27 mouse cellular contexts compared by ENCODE assay signal in genomic region chr1:170786570-170787341, GRCm38 (mm10).
DNase-seq lines count a peak whose midpoint lies in the region; ATAC-seq and TF ChIP-seq lines count a peak whose summit lies in the region.
"Had no signal": no experiment of that assay in that cellular context is flagged by ENCODE, and none has a peak within 500 bp of the region (broad histone marks: within the 10 kb centered on the region; RNA-seq: fewer than 3 reads in every experiment).

No protein-coding gene starts in this region.

- no peak for ATAC-seq in intestine, embryonic 14.5 days (replicated peaks; ENCODE audit: low FRiP score, low TSS enrichment, low read depth)
- ATAC-seq in intestine, postnatal 0 days = no peak
- ATAC-seq in lung, embryonic 15.5 days (ENCODE audit: borderline replicate concordance, extremely low read depth, low FRiP score, low TSS enrichment) = peak; percentile 19; the same call in 1 of the 2 replicates
- ATAC-seq in stomach, embryonic 14.5 days (ENCODE audit: insufficient number of reproducible peaks, insufficient read depth, low FRiP score, low read depth) = peak; percentile 76; the same call in 1 of the 2 replicates
- ATAC-seq in stomach, postnatal 0 days (ENCODE audit: low FRiP score, low TSS enrichment) = peak; percentile 38; the same call in 1 of the 2 replicates
- ATAC-seq: forebrain, embryonic 14.5 days; forebrain, postnatal 0 days; Patski had no signal

- 0 out of 2 replicates have a peak overlapping the region, but pooled peaks have one; percentile 6 for H3K27ac ChIP-seq in intestine, embryonic 14.5 days (ENCODE audit: low read depth)
- no peak overlapping the region for H3K27ac ChIP-seq in intestine, postnatal 0 days (ENCODE audit: low read depth, low read length)
- no peak overlapping the region for H3K27ac ChIP-seq in lung, embryonic 15.5 days
- H3K27ac ChIP-seq in stomach, embryonic 14.5 days (ENCODE audit: low read length) = peak overlapping the region; percentile 70; the same call in 1 of the 2 replicates
- peak overlapping the region; percentile 56; the same call in 1 of the 2 replicates for H3K27ac ChIP-seq in stomach, postnatal 0 days (replicated peaks)
- H3K27ac ChIP-seq: embryonic facial prominence, embryonic 12.5 days; embryonic facial prominence, embryonic 15.5 days; gastrocnemius, adult 2 months; heart, adult 2 months; hindbrain, embryonic 12.5 days; hindbrain, embryonic 15.5 days had no signal

- no peak overlapping the region for H3K4me3 ChIP-seq in intestine, embryonic 14.5 days (ENCODE audit: low read depth, low read length)
- no peak overlapping the region for H3K4me3 ChIP-seq in intestine, postnatal 0 days (ENCODE audit: low read depth, low read length)
- H3K4me3 ChIP-seq in lung, embryonic 15.5 days = no peak overlapping the region
- no peak overlapping the region for H3K4me3 ChIP-seq in stomach, embryonic 14.5 days (ENCODE audit: low read depth, low read length)
- H3K4me3 ChIP-seq in stomach, postnatal 0 days (ENCODE audit: low read depth, low read length) = no peak overlapping the region
- H3K4me3 ChIP-seq: embryonic facial prominence, embryonic 12.5 days; embryonic facial prominence, embryonic 15.5 days; gastrocnemius, adult 2 months; heart, adult 2 months; hindbrain, embryonic 12.5 days; hindbrain, embryonic 15.5 days had no signal

- H3K9ac ChIP-seq in intestine, embryonic 14.5 days (ENCODE audit: low read length) = no peak overlapping the region
- no peak overlapping the region for H3K9ac ChIP-seq in intestine, postnatal 0 days (ENCODE audit: low read depth, low read length)
- H3K9ac ChIP-seq in lung, embryonic 15.5 days = no peak overlapping the region
- H3K9ac ChIP-seq in stomach, embryonic 14.5 days (replicated peaks; ENCODE audit: low read depth, low read length) = no peak overlapping the region
- H3K9ac ChIP-seq in stomach, postnatal 0 days (ENCODE audit: low read length) = no peak overlapping the region
- H3K9ac ChIP-seq: embryonic facial prominence, embryonic 12.5 days; embryonic facial prominence, embryonic 15.5 days; forebrain, postnatal 0 days; hindbrain, embryonic 12.5 days; hindbrain, embryonic 15.5 days had no signal

- TF ChIP-seq CTCF in intestine, postnatal 0 days (IDR thresholded peaks at IDR 0.05; ENCODE audit: low read depth) = no peak
- no peak for TF ChIP-seq CTCF in stomach, postnatal 0 days (IDR thresholded peaks at IDR 0.05; ENCODE audit: low read depth)

- H3K4me1 ChIP-seq in intestine, embryonic 14.5 days (replicated peaks; ENCODE audit: control insufficient read depth, insufficient read depth, low read length) = 0 out of 2 replicates have a peak, but pooled peaks cover 7% of the 10 kb centered on the region
- no peaks in the 10 kb centered on the region for H3K4me1 ChIP-seq in intestine, postnatal 0 days (replicated peaks; ENCODE audit: control insufficient read depth, insufficient read depth, low read length)
- 0 out of 2 replicates have a peak, but pooled peaks cover 5% of the 10 kb centered on the region for H3K4me1 ChIP-seq in lung, embryonic 15.5 days
- H3K4me1 ChIP-seq in stomach, embryonic 14.5 days (ENCODE audit: control insufficient read depth, insufficient read depth, low read length) = no peaks in the 10 kb centered on the region
- H3K4me1 ChIP-seq in stomach, postnatal 0 days (replicated peaks; ENCODE audit: control insufficient read depth, insufficient read depth) = no peaks in the 10 kb centered on the region
- H3K4me1 ChIP-seq: embryonic facial prominence, embryonic 12.5 days; embryonic facial prominence, embryonic 15.5 days; hindbrain, embryonic 12.5 days; hindbrain, embryonic 15.5 days had no signal

- no peaks in the 10 kb centered on the region for H3K27me3 ChIP-seq in intestine, embryonic 14.5 days (replicated peaks; ENCODE audit: control insufficient read depth, insufficient read depth, low read length)
- no peaks in the 10 kb centered on the region for H3K27me3 ChIP-seq in intestine, postnatal 0 days (replicated peaks; ENCODE audit: control insufficient read depth, insufficient read depth, low read length)
- H3K27me3 ChIP-seq in lung, embryonic 15.5 days = no peaks in the 10 kb centered on the region
- H3K27me3 ChIP-seq in stomach, embryonic 14.5 days (ENCODE audit: control insufficient read depth, insufficient read depth, low read length) = no peaks in the 10 kb centered on the region
- no peaks in the 10 kb centered on the region for H3K27me3 ChIP-seq in stomach, postnatal 0 days (ENCODE audit: control insufficient read depth, insufficient read depth, low read length)
- H3K27me3 ChIP-seq: CH12.LX; embryonic facial prominence, embryonic 12.5 days; embryonic facial prominence, embryonic 15.5 days; hindbrain, embryonic 12.5 days; hindbrain, embryonic 15.5 days; Patski had no signal

- 63% methylated on average over 14 of the region's 14 CpGs for WGBS in intestine, embryonic 14.5 days
- 75% methylated on average over 14 of the region's 14 CpGs for WGBS in intestine, postnatal 0 days
- WGBS in lung, embryonic 15.5 days = 65% methylated on average over 14 of the region's 14 CpGs
- WGBS in stomach, embryonic 14.5 days = 58% methylated on average over 14 of the region's 14 CpGs
- 54% methylated on average over 14 of the region's 14 CpGs for WGBS in stomach, postnatal 0 days

- H3K9me3 ChIP-seq in intestine, embryonic 14.5 days (ENCODE audit: control insufficient read depth, low read length) = no peaks in the 10 kb centered on the region
- H3K9me3 ChIP-seq in intestine, postnatal 0 days (ENCODE audit: control insufficient read depth) = no peaks in the 10 kb centered on the region
- no peaks in the 10 kb centered on the region for H3K9me3 ChIP-seq in lung, embryonic 15.5 days
- H3K9me3 ChIP-seq in stomach, embryonic 14.5 days (ENCODE audit: control insufficient read depth, low read depth, low read length) = no peaks in the 10 kb centered on the region
- no peaks in the 10 kb centered on the region for H3K9me3 ChIP-seq in stomach, postnatal 0 days (ENCODE audit: control insufficient read depth, low read length)
- H3K9me3 ChIP-seq: embryonic facial prominence, embryonic 12.5 days; embryonic facial prominence, embryonic 15.5 days; G1E; hindbrain, embryonic 12.5 days; hindbrain, embryonic 15.5 days had no signal

- H3K4me2 ChIP-seq in intestine, embryonic 14.5 days (ENCODE audit: low read length) = no peak overlapping the region
- no peak overlapping the region for H3K4me2 ChIP-seq in intestine, postnatal 0 days (replicated peaks; ENCODE audit: low read depth)
- H3K4me2 ChIP-seq in lung, embryonic 15.5 days = no peak overlapping the region
- H3K4me2 ChIP-seq in stomach, embryonic 14.5 days (replicated peaks; ENCODE audit: low read depth, low read length) = no peak overlapping the region
- no peak overlapping the region for H3K4me2 ChIP-seq in stomach, postnatal 0 days (replicated peaks; ENCODE audit: low read depth)
- H3K4me2 ChIP-seq: embryonic facial prominence, embryonic 12.5 days; embryonic facial prominence, embryonic 15.5 days; heart, embryonic 11.5 days; hindbrain, embryonic 12.5 days; hindbrain, embryonic 15.5 days had no signal

- peaks cover 4% of the 10 kb centered on the region; the same call in 1 of the 2 replicates for H3K36me3 ChIP-seq in intestine, embryonic 14.5 days (ENCODE audit: control insufficient read depth, insufficient read depth, low read length)
- H3K36me3 ChIP-seq in intestine, postnatal 0 days (ENCODE audit: control insufficient read depth, insufficient read depth) = peaks cover 23% of the 10 kb centered on the region
- peaks cover 10% of the 10 kb centered on the region; the same call in 1 of the 2 replicates for H3K36me3 ChIP-seq in lung, embryonic 15.5 days
- peaks cover 4% of the 10 kb centered on the region; the same call in 1 of the 2 replicates for H3K36me3 ChIP-seq in stomach, embryonic 14.5 days (ENCODE audit: control insufficient read depth, insufficient read depth, low read length)
- H3K36me3 ChIP-seq in stomach, postnatal 0 days (ENCODE audit: control insufficient read depth, insufficient read depth, low read length) = no peaks in the 10 kb centered on the region

- intact Hi-C loops in gastrocnemius, postnatal 36 days (cut with DNase I) = no loop called here

- no peak for DNase-seq in intestine, embryonic 14.5 days (ENCODE audit: low spot score)
- no peak for DNase-seq in lung, postnatal 10 days
- DNase-seq in stomach, postnatal 0 days (ENCODE audit: low spot score) = no peak
- DNase-seq in testis, postnatal 14 days (ENCODE audit: low spot score) = no peak
- DNase-seq in gastrocnemius, postnatal 36 days = no peak
- DNase-seq: adrenal gland, postnatal 10 days; adrenal gland, postnatal 36 days; B cell, adult 2 months; cerebellum, adult 18-20 months; cerebellum, adult 9-10 months; cerebellum, postnatal 14 days; forebrain, postnatal 0 days; gastrocnemius, adult 2 months; gastrocnemius, postnatal 14 days; heart, adult 2 months had no signal

- TF ChIP-seq EP300 in stomach, postnatal 0 days (optimal IDR thresholded peaks at IDR 0.05) = no peak

Comparison
In these comparisons a context has a peak if more than half of its experiments do, and no peak if none do; other contexts are left out.
1. H3K27ac ChIP-seq: peak in intestine, embryonic 14.5 days (single experiment), stomach, embryonic 14.5 days (single experiment) and stomach, postnatal 0 days (single experiment); none in intestine, postnatal 0 days (single experiment) and lung, embryonic 15.5 days (single experiment).
2. ATAC-seq: peak in lung, embryonic 15.5 days (single experiment), stomach, embryonic 14.5 days (single experiment) and stomach, postnatal 0 days (single experiment); none in intestine, embryonic 14.5 days (single experiment) and intestine, postnatal 0 days (single experiment).